Mouse (Mus musculus) left cerebral cortex, adult 6 months (tissue): ENCODE data around the gene Cst9. TPM values are rescaled to one million over a fixed set of nuclear protein-coding genes. Genes with fewer than 3 reads are reported as not detected.

ENCODE experiments used
- long read RNA-seq, 2 experiments: library from polyadenylated mRNA; unstranded; transcript quantifications; one replicate each; pipeline ENCODE4 v2.0.0; 2019 to 2020
- polyA plus RNA-seq: library from polyadenylated mRNA; unstranded; fragments of <200 nt; fragmentation: Nextera tagmentation; gene quantifications from 2 replicates; pipeline ENCODE4 v1.2.3, GENCODE M21; 2021

Gene Cst9
- polyA plus RNA-seq: not detected in 2 replicates
- long read RNA-seq, experiment 1: 0 reads
- long read RNA-seq, experiment 2: 0 reads

DNA sequence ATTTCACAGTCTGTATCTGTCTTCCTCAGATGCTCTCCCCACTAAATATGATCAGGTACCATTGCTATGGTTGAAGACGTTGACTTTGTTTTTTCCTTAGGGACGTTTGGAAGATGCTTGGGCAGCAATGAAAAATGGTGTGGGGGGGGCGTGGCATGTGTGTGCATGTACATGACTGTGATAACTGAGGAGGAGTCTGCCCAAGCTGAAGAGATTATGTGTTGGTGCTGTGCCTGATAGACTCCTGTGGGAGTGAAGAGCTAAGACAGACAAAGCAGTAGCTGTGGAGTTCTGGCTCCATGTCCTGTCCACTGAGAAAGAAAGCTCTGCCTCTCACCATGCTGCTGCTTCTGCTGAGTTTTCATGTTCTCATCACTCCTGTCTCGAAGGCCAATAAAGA lies at the start of gene Cst9:
Gene Cst9, plus strand, starts transcription at position 236 of the 400 bp plus-strand sequence.

GRCm38 (mm10) chr2:148789142-148789541 lies 45.8 kb upstream of the Cst9 start, which contains the start of gene Cst12:
TSS of gene Cst12 (plus strand) at chr2:148789361.

DNA sequence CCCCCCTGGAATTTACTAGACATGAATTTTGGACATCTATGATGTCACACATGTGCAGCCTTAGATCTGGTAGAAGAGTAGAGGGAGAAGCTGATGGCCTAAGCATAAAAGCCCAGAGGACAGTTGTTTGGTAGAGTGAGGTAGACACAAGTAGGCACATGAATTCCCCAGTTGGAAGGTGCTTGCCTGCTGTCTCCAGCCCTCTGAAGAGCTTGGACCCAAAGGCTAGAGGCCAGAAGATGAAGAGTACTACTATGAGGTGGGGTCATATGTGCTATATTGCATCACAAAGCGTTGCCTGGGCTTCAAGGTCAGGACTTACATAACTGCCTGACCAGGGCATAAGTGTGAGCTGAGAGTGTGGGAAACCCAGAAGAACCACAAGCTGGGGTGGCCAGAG lies 36.5 kb upstream of the Cst9 start, which contains the start of gene Cst8:
Gene Cst8, plus strand, starts transcription at position 301 of the 400 bp plus-strand sequence.

GRCm38 (mm10) chr2:148819909-148820308 lies 15.0 kb upstream of the Cst9 start, which contains the start of gene Cst13:
TSS of gene Cst13 (plus strand) at chr2:148820081.

DNA sequence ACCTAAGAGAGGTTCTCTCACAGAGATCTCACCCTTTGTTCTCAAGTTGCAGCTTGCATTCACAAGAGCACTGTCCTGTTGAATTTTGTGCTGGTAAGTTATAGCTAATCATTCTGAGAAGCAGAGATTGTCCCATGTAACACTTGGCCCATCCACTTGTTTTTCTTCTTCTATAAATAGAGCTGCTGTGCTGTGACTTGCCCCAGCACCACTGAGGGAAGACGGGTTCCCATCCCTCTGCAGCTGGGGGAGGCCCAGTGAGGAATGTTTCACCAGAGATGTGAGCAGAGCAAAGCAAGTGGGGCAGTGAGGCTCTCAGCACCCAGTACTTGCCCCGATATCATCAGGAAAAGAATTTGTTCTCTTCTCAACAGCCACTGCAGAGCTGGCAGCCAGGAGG lies 30.0 kb downstream of the Cst9 start, which contains the start of gene 9230104L09Rik:
Gene 9230104L09Rik, minus strand, starts transcription at position 73 of the 400 bp plus-strand sequence.

GRCm38 (mm10) chr2:148875335-148875811 lies 40.4 kb downstream of the Cst9 start, which contains the start of gene Cst3:
TSS of gene Cst3 (minus strand) at chr2:148875692.

Other genes with a start within 250 kb of the Cst9 start
- gene Nxt1, start 162.5 kb upstream of the Cst9 start, polyA plus RNA-seq: 28.3 and 34.6 TPM in 2 replicates
- 13.6 and 14.7 TPM in 2 replicates for gene Gzf1, start 154.1 kb upstream of the Cst9 start, polyA plus RNA-seq
- 159 and 210 TPM in 2 replicates for gene Napb, start 102.7 kb upstream of the Cst9 start, polyA plus RNA-seq
- not detected in 2 replicates for gene Cstl1, start 84.8 kb upstream of the Cst9 start, polyA plus RNA-seq
- gene Cst11, start 63.6 kb upstream of the Cst9 start, polyA plus RNA-seq: 0.37 TPM in 1 of 2 replicates, not detected in the other
- gene 8030411F24Rik, start 53.1 kb upstream of the Cst9 start, polyA plus RNA-seq: not detected in 2 replicates
- gene Cst12, start 45.8 kb upstream of the Cst9 start, polyA plus RNA-seq: not detected in 2 replicates
- gene Cst8, start 36.4 kb upstream of the Cst9 start, polyA plus RNA-seq: not detected in 2 replicates
- gene Cst13, start 15.1 kb upstream of the Cst9 start, polyA plus RNA-seq: not detected in 2 replicates
- 0.19 TPM in 1 of 2 replicates, not detected in the other for gene 9230104L09Rik, start 29.9 kb downstream of the Cst9 start, polyA plus RNA-seq
- 10,036 and 13,475 TPM in 2 replicates for gene Cst3, start 40.5 kb downstream of the Cst9 start, polyA plus RNA-seq
- not detected in 2 replicates for gene Gm1330, start 168.1 kb downstream of the Cst9 start, polyA plus RNA-seq
- not detected in 2 replicates for gene Gm10750, start 182.1 kb downstream of the Cst9 start, polyA plus RNA-seq